Mouse (Mus musculus): ENCODE results near the gene Trap1a.
"Not testable (repeated sequence)": the region's sequence is repeated elsewhere in the genome, so short reads cannot be mapped to it uniquely, and the experiment has no call there.

Gene Trap1a

DNA sequence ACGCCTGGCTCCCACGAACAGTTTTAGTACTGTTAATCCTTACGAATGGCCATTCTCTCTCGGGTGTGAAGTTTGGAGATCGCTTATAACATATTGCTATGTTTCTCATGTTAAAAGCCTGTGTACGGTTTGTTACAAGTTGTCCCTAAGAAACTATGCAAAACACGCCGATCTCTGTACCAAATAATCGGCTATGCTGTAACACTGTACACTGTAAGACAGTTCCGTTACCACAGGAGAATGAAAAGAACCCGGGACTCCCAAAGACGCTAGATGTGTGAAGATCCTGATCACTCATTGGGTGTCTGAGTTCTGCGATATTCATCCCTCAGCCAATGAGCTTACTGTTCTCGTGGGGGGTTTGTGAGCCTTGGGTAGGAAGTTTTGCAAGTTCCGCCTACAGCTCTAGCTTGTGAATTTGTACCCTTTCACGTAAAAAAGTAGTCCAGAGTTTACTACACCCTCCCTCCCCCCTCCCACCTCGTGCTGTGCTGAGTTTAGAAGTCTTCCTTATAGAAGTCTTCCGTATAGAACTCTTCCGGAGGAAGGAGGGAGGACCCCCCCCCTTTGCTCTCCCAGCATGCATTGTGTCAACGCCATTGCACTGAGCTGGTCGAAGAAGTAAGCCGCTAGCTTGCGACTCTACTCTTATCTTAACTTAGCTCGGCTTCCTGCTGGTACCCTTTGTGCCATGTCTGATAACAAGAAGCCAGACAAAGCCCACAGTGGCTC lies at the start of gene Trap1a:
Trap1a (plus strand) TSS at position 421 of the 732 bp plus-strand sequence.
- in situ Hi-C loops (cut with MboI; ENCODE audit: low sequenced_read_pairs) = no loop called here

DNA sequence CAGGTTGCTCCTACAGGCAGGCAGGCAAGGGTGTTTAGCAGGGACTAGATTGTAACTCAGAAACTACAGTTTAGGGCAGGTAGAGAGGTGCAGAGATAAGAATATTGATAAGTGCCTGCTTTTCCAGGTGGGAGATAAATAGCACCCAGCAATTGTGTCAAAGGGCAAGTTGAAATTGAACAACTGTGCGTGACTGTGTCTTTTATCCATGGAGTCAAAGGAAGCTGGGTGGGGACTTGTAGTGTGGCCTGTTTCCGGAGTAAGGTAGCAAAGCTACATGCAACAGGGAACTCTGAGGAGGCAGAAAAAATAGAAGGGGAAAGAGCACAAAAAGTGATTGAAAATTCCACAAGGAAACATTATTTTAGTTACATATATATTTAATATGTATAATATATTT lies 40.4 kb upstream of the Trap1a start:
- in situ Hi-C loops (cut with MboI; ENCODE audit: low sequenced_read_pairs) = no loop called here

DNA sequence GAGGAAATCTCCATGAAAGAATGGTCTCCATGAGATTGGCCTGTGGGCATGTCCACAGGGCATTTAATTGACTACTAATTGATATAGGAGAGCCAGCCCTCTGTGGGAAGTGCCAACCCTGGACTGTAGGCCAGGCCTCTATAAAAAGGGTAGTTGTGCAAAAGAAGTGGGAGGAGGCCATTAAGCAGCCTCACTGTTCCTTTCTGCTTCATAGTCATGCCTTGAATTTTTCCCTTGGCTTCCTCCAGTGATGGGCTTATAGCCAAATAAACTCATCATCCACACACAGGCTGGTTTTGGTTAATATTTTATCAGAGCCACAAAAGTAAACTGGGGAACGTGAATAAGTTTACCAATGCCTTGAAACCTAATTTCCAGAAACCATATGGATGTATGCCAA lies 38.2 kb upstream of the Trap1a start:
- in situ Hi-C loops (cut with MboI; ENCODE audit: low sequenced_read_pairs) = no loop called here

DNA sequence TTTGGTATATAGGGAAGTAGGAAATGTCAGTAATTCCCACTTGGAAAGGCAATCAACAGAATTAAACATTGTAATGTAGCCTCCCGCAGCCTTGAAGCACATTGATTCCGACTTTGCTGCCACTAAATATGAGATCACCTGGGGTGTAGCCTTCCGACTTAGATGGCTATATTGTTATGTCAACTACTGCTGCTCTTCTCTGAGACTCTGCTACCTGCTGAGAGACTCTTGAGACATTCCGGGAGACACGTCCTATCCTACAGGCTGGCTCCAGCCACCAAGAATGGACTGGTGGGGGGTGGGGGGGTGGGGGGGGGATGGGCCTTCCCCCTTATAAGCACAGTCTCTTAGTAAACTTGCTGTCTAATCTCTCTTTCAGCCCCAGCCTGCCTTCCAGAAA lies 16.1 kb upstream of the Trap1a start:
- in situ Hi-C loops (cut with MboI; ENCODE audit: low sequenced_read_pairs) = not testable (repeated sequence)

DNA sequence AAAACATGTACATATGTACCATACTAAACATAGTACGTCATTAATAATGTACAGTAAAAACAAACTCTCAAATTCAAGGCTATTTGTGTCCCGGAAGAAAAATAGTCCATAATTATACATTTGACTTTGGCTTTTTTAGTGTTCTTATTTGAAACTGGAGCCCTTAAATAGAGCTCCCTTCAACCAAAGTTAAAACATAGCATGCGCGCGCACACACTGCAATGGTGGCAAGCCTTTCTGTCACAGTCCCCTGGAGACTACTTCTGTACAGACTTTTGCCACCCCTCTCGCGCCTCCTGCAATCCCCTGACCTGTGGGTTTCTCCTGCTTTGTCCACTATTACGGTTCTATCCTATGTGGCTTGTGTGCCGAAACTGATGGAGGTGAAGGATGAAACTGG lies 900 bp upstream of the Trap1a start:
- in situ Hi-C loops (cut with MboI; ENCODE audit: low sequenced_read_pairs) = no loop called here

DNA sequence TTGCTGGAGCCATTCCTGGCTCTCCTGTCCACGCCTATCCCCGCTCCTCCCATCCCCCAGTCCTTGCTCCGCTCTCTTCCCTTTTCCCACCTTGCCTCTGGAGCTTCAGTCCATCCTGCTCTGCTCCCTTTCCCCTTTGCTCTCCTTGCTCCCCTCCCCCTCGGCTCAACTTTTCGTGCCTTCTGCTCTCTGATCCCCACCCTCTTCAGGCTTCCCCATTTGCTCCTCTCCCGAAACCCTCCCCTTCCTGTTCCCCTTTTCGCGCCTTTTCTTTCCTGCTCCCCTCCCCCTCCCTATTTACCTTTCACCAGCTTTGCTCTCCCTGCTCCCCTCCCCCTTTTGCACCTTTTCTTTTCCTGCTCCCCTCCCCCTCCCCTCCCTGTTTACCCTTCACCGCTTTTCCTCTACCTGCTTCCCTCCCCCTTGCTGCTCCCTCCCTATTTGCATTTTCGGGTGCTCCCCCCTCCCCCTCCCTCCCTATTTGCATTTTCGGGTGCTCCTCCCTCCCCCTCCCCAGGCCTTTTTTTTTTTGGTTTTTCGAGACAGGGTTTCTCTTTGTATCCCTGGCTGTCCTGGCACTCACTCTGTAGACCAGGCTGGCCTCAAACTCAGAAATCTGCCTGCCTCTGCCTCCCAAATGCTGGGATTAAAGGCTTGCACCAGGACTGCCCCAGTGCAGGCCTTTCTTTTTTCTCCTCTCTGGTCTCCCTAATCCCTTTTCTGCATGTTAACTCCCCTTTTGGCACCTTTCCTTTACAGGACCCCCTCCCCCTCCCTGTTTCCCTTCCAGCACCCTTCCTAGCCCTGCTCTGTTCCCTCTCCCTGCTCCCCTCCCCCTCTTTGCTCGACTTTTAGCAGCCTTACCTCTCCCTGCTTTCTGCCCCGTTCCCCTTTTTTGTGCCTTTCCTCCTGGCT lies 1.3 kb downstream of the Trap1a start:
- in situ Hi-C loops (cut with MboI; ENCODE audit: low sequenced_read_pairs) = no loop called here

DNA sequence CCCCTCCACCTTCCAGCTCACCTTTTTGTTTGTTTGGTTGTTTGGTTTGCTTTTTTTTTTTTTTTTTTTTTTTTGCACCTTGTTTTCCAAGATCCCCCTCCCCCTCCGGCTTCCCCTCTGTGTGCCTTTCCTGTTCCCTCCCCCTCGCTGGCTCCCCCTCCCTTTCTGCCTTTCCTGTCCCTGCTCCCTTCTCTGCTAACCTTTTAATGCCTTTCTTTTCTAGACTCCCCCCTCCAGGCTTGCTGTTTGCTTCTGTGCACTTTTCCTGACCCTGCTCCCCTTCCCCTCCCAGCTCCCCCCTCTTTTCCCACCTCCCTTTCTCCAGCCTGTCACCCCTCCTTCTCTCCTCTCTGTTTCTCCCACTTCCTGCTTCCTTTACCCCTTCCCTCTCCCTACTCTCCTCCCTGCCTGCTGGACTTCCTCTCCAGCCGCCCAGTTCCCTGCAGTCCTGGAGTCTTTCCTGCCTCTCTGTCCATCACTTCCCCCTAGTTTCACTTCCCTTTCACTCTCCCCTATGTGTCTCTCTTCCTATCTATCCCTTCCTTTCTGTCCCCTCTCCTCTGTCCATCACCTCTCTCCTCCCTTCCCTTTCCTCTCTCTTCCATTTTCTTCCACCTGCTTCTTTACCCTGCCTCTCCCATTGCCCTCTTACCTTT lies 2.1 kb downstream of the Trap1a start:
- in situ Hi-C loops (cut with MboI; ENCODE audit: low sequenced_read_pairs) = no loop called here

DNA sequence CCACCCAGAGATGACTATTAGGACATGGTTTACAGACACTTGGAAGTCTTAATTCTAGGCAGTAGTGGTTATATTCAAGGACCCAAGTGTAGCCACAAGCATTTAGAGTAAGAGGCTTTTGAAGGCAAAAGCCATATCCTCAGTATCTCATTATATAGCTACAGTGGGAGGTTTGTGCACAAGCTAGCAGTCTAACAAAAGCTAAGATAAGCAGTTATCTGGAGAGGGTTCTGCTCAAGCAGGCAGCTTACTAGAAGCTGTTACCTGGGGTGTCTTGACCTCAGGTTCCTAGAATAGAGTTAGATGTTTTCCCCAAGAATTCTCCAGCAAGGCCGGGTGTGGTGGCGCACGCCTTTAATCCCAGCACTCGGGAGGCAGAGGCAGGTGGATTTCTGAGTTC lies 6.1 kb downstream of the Trap1a start:
- in situ Hi-C loops (cut with MboI; ENCODE audit: low sequenced_read_pairs) = no loop called here

DNA sequence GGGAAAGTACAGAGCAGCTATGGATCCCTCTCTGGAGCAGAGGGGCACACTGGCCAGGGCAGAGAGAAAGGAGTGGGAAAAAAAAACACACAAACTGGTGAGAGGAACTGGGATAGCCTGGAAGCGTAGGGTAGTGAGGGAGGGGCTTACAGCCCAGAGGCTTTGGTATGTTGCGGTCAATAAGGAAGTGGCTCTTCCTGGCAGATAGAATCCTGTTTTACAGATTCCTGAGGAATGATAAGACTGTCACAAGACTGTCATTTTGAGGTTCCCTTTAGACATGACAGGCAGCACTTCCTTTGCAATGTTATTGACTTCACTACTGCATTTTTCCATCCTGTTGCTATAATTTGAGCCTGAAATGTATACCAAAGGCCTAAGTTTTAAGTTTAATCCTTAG lies 7.7 kb downstream of the Trap1a start:
- in situ Hi-C loops (cut with MboI; ENCODE audit: low sequenced_read_pairs) = no loop called here

DNA sequence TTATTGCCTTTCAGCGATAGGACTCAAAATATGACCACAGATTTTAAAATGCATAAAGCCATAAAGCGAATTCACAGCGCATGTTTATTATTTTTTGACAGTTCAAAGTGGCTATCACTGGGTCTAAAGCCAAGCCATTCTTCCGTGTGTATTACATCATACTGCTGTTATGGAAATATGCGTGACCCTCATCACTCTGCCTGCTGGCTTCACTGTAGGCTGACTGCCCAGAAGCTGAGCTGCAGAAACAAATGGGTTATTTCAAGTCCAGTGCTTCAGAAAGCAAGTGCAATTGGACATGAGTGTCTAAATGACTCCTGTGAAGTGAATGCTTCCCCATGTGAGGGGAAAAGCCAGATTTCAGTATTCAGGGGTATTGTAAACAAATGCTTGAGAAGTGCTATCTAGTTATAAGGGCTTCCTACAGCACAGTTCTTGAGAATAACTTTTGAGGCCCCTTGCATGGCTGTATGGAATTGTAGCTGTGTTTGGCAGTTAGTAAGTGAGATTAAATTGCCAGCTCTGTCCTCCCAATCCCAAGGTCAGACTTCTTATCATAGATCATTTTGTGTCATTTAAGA lies 18.8 kb downstream of the Trap1a start:
- in situ Hi-C loops (cut with MboI; ENCODE audit: low sequenced_read_pairs) = no loop called here

DNA sequence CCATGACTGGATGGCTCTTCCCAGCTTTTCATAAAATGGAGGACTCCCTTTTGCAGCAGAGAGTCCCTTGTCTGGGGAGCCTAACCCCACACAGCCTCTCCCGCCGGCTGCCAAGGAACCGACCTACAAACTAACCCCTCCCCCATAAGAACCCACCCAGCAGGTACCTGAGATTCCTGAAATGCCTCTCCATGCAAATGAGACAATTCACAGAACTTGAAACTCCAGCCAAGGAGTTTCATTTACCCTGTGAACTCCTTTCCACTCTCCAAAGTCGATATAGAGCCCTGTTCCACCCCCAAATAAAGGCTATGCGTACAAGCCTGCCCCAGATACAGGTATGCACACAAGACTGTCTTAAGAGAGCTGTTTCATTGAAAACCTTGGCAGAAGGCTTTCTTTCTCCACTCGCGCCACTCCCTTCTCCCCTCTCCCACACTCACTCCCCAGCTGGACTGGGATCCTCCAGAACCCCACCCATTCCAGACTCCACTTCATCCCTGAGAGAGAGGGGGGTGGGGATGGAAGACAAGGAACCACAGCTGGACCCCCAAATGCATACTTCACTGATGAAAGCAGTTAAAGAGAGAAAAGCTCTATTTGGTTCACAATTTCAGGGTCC lies 24.3 kb downstream of the Trap1a start:
- in situ Hi-C loops (cut with MboI; ENCODE audit: low sequenced_read_pairs) = no loop called here

DNA sequence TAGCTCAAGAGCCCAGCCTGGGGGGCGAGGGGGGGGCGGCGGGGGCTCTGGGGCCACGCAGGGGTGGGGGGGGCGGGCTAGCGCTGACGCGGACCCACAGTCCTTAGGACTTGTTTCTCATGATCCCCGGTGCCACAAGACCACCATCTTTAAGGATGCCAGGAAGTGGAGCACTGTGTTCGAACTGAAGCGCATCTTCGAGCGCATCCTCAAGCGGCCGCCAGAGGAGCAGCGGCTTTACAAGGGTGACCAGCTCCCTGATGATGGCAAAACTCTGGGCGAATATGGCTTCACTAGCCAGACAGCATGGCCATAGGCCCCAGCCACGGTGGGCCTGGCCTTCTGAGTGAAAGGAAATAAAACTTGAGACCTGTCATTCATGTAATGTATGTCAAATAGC lies 24.9 kb downstream of the Trap1a start:
- in situ Hi-C loops (cut with MboI; ENCODE audit: low sequenced_read_pairs) = no loop called here

DNA sequence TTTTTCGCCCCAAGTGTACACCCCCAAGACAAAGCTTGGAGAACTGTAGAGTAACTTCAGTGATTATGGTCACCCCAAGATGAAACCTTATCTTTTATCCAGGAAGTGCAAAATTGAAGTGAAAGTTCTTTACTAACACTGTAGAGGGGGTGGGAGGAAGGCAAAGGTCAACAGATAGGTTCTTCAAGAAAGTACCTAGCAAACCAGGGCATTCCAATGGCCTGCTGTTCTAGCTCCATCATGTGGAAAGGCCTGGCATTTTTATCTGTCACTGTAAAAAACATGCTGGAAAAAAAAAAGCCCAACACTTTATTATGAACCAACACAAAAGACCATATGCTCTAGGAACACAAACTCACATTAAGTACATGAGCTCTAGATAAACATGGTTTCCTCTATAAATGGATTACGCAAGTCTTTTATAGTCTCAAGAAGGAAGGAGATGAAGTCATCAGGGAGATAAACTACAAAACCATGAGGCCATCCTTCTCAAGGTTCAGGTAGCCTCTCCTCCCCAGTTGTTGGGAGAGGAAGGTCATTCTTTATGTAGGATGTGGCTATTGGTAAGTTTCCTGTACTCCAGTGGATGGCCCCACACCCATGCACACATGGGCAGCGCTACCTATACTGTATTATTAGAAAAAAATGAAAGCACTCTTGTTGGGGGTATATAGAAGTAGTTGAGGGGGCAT lies 33.5 kb downstream of the Trap1a start:
- in situ Hi-C loops (cut with MboI; ENCODE audit: low sequenced_read_pairs) = no loop called here

DNA sequence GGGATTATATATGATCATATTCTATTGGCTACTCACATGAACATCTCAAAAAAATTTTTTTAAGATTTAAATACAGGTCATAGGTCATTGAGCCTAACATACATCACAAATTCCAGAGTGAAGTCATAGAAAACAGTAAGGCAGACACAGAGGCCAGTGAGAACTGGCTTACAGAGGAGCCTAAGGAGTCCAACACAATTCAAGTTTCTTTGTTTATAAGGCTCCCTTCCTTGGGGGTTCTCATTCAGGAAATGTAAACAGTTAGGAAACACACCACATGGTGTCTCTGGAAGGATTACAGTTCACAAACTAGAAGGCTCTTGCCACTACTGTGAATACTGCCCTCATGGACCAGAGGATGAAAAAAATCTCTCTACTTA lies 34.0 kb downstream of the Trap1a start:
- in situ Hi-C loops (cut with MboI; ENCODE audit: low sequenced_read_pairs) = no loop called here

DNA sequence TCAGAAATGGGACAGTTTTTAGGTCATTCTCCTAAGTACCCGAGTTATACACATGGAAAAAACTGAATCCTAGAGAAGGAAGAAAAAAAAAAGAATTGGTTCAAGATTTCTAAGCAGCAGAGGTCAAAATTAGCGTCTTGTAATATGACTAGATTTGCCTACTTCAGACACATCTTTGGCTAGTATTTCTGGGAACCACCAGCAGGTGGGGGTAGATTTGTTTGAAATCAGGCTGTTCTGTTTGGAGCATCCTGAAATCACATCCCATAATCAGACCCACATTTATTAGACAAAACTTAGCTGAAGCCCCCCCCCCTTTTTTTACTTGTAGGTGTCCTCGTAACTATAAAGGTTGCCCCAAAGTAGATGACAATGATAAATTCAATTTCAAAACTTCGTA lies 35.6 kb downstream of the Trap1a start:
- in situ Hi-C loops (cut with MboI; ENCODE audit: low sequenced_read_pairs) = no loop called here

DNA sequence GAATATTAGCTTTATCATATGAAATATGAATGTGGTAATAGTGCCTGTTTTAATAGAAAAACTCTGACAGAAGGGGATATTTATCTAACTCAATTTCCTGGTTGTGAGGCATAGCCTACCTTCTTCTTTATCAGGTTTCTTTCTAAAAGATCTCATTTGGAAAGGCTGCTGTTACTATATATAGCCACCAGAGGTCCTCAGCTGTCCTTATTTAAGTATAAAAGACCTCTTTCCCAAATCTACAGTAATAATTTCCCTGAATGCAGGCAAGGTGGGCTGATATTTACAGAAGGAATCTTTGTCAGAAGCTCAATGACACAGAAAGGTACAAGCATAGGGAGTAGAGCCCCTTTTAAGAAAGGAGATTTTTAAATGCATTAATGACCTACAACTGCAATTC lies 39.2 kb downstream of the Trap1a start:
- in situ Hi-C loops (cut with MboI; ENCODE audit: low sequenced_read_pairs) = no loop called here

Data from CH12F3 (cell line).